Mouse (Mus musculus): ENCODE measurements at regions not wholly inside any gene's neighbourhood (a gene's known extent, or its start where the extent isn't known, plus 50 kb on each side); places are given as distances from the start of the nearest gene placed in this dataset.

DNA sequence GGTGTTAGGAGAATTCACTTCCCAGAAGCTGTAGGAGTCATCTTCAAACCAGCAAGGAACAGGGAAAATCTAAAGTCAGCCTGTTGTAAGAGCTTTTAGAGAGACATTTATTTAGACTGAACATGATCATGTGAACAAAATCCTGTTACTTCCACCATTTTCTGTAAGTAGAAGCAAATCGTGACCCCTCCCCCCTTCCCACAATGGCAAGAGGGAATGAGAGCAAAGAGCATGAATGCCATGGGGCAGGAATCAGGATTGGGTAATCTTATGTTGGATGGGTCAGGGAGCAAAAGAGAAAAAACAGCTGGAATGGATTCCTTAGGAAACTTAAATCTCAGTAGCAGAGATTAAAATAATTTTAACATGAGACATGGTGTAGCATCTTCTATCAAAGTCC is 127.4 kb upstream of the Spaca1 start:
- TF ChIP-seq CTCF (IDR thresholded peaks at IDR 0.05; ENCODE audit: low read depth) = no peak
- no peak for TF ChIP-seq EP300 (IDR thresholded peaks at IDR 0.05; ENCODE audit: low read depth)
